Mouse (Mus musculus) layer of hippocampus, adult 6 months (tissue): ENCODE data around the gene Adprhl1. TPM values are rescaled to one million over a fixed set of nuclear protein-coding genes. Genes with fewer than 3 reads are reported as not detected.

Source experiments
- long read RNA-seq, 2 experiments: library from polyadenylated mRNA; unstranded; transcript quantifications; one replicate each; pipeline ENCODE4 v2.0.0; 2019 to 2020
- microRNA-seq: library from miRNA; unstranded; fragments of <30 nt; microRNA quantifications from one replicate; pipeline ENCODE4 v1.2.0, GENCODE M21; 2020
- polyA plus RNA-seq: library from polyadenylated mRNA; unstranded; fragments of <200 nt; fragmentation: Nextera tagmentation; gene quantifications from 2 replicates; pipeline ENCODE4 v1.2.3, GENCODE M21; 2021

The Adprhl1 gene
- not detected in 2 replicates for polyA plus RNA-seq
- long read RNA-seq, experiment 1, result 0 reads
- long read RNA-seq, experiment 2, partial matches to known transcripts, result 0 of 1 reads
- long read RNA-seq, experiment 2, other reads (novel, unspliced or antisense), result 0 of 1 reads

DNA sequence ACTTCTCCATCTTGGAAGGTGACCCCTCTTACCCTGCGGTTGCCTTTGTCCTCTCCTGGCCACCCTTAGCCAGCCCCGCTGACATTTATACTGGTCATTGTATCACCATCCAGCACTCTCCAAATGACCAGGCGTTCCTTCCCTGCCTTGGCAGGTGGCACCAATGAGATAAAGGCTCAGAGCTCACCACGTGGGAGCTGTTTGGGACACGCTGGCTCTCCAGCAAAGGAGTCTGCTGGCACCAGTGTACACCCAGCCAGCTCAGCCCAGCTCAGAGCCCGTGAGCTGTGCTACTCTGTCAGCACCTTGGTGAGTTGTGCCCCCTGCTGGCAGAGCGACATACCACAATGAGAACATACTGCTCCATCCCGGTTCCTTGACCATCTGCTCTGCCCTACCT, at the start of gene Adprhl1:
TSS of gene Adprhl1 (minus strand) at position 144 of the 400 bp plus-strand sequence.

DNA sequence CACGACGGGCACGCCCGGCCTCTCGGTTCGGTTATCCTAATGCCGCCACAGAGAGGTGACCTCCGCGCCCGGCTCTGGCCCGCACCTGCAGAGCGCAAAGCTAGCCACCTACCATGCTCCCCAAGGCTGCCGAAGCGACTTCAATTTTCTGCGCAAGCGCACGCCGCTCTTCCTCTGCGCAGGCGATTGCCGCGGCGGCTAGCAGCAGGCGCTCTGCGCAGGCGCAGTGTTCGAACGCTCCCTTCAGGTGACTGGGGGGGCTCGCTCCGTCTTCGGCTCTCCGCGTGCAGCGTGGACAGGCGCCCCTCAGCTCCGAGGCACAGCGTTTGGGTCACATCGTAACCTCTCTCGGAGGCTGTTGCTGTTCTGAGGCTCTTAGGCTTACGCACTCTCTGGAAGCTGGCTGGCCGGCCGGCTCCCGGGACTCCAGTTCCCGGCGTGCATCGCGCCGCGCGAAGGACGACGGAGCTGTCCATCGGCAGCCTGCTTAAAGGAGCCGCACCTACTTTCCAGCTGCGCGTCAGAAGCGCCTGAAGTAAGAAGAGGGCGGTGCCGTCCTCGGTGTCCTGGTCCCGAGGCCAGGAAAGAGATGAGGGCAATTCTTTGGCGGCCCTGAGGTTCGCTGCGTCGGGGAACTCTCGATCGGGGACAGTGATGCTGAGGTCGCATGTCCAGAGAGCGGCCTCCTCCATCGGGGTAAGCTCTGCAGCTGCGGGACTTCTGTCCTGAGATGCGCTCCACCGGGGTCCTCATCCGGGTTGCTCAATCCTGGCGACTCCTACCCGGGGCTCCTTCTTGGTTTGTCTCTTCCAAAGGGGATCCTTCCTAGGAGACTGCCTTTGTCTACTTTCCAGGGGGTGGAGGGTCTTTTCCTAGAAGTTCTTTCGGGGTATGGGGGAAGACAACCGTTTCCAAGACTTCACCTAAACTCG, 34.0 kb upstream of the Adprhl1 start, which contains the start of the genes Dcun1d2 and Tmco3:
TSS of gene Dcun1d2 (minus strand) at position 440 of the 932 bp plus-strand sequence.
TSS of gene Tmco3 (plus strand) at position 499 of the 932 bp plus-strand sequence.

DNA sequence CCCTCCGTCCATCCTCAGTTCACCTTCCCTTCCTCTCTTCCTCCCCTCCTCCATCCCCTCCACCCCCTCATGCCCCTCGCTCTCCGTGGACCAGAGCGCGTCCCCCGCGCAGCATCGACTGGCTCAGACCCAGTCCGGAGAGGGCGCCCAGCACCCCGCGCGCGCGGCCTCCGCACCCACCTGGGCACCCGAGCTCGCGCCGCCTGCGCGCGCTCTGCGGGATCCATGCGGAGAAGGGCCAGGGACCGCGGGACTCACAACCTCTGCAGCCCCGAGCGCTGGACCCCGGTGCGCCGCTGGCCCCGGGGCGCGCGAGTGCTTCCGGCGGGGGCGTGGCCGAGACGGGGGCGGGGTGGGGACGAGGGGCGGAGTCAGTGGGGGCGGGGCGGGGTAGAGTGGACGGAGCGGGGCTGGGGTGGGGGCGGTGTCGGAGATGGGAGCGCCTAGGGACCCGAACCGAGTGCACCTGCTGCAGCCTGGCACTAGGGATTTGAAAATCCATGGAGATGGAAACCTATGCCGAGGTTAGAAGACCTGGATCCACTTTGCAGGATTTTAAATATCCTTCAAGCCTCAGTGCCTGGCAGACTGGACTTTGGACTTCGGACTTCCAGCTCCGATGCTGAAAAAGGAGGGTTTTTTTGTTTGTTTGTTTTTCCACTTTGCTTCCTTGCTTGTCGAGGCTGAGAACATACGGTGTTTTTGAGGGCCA, 53.5 kb downstream of the Adprhl1 start, which contains the start of gene Grtp1:
TSS of gene Grtp1 (minus strand) at position 320 of the 712 bp plus-strand sequence.

Small RNA genes lying within 50 kb of the gene (microRNA-seq; reads per million reads assigned to microRNA genes)
- gene Mir1968, result 13.5 reads per million, percentile 37 among the genes with 10 or more reads in this experiment

Other genes starting within 250 kb of the Adprhl1 start
- gene F7, start 228.1 kb downstream of the Adprhl1 start, polyA plus RNA-seq, result not detected in 2 replicates
- 0.10 TPM in 1 of 2 replicates, not detected in the other for gene F10, start 216.9 kb downstream of the Adprhl1 start, polyA plus RNA-seq
- gene Proz, start 193.2 kb downstream of the Adprhl1 start, polyA plus RNA-seq, result 0.93 and 1.0 TPM in 2 replicates
- gene Pcid2, start 148.7 kb downstream of the Adprhl1 start, polyA plus RNA-seq, result 15.1 and 16.8 TPM in 2 replicates
- gene Cul4a, start 148.5 kb downstream of the Adprhl1 start, polyA plus RNA-seq, result 35.6 and 37.3 TPM in 2 replicates
- gene Lamp1, start 95.0 kb downstream of the Adprhl1 start, polyA plus RNA-seq, result 264 and 344 TPM in 2 replicates
- gene Grtp1, start 53.5 kb downstream of the Adprhl1 start, polyA plus RNA-seq, result 3.8 and 5.3 TPM in 2 replicates
- gene Dcun1d2, start 34.0 kb upstream of the Adprhl1 start, polyA plus RNA-seq, result 20.3 and 22.2 TPM in 2 replicates
- 26.9 and 27.5 TPM in 2 replicates for gene Tmco3, start 34.0 kb upstream of the Adprhl1 start, polyA plus RNA-seq
- gene Tfdp1, start 84.6 kb upstream of the Adprhl1 start, polyA plus RNA-seq, result 34.3 and 41.7 TPM in 2 replicates
- gene Atp4b, start 142.7 kb upstream of the Adprhl1 start, polyA plus RNA-seq, result not detected in 2 replicates
- gene Grk1, start 150.9 kb upstream of the Adprhl1 start, polyA plus RNA-seq, result not detected in 2 replicates
- 6.6 and 8.3 TPM in 2 replicates for gene Tmem255b, start 181.0 kb upstream of the Adprhl1 start, polyA plus RNA-seq
- 42.9 and 67.0 TPM in 2 replicates for gene Gas6, start 240.3 kb upstream of the Adprhl1 start, polyA plus RNA-seq